Mouse (Mus musculus) T-cell, adult 2 months (primary cell): Measurements from ENCODE around the gene 3100002H09Rik.

Experiments
- DNase-seq: peaks from one replicate; pipeline ENCODE4 v3.0.0; 2022; ENCODE audit warnings: low spot score

Gene 3100002H09Rik

DNA sequence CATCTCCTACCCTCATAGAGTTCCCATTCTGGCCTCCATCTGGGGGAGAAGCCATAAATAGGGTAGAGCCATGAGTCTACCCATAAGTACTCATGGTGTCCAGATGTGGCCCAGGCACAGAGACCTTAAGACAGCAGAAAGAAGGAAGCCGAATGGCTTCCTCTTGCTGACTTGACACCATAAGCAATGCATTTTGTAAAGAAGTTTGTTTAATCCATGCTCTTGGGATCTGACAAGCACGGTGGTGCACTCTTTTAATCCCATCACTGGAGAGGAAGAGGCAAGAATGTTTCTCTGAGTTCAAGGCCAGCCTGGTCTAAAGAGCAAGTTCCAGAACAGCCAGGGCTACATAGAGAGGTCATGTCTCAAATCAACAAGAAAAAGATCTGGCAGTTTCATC is at the start of gene 3100002H09Rik:
Gene 3100002H09Rik (minus strand): TSS at position 101 of the 400 bp plus-strand sequence.
- DNase-seq: no peak

DNA sequence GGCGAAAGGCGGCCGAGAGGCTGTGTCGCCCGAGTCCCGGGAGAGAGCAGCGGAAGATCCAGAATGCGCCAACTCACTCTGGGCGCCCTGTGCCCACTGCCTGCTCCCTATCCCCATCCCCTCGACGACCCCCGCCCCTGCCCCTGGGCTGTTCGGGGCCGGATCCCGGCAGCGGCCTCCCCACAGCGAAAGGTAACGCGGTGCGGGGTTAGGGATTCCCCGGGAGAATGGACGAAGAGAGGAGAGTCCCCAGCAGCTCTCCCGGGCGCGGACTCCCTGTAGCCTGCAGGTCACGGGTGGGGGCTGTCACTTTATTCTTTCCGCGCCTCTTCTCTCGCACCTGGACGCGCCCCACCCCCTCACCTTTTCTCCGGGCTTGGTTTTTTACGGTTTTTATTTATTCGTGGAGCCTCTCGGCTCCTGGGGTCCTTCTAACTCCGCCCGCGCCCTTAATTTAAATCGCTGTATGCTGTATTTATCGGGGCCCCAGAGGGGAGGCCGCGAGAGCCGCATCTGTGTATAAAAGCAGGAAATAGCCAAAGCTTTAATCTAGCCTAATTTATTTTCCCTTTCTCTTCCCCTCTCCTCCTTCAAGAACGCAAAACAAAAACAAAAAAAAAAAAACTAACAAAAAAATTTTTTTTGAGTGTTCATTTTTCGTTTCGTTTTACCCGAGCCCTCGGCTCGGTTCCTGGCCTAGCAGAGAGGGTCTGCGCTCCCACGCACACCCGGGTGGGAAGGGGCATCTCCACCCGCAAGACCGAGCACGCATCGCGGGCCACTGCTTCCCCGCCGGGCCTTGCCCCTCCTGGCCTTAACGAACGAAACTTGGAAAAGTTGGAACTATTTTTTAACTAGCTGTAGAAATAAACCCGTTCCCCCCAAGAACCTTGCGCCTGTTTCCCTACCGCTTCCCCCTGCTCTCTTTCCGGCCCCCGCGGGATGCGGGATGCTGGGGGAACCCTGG is 48.9 kb upstream of the 3100002H09Rik start:
- no peak for DNase-seq

- no peak for DNase-seq
These were observed 47.8 kb upstream of the 3100002H09Rik start for GRCm38 (mm10) chr4:124658412-124658851.

- no peak for DNase-seq
These were observed 47.2 kb upstream of the 3100002H09Rik start for GRCm38 (mm10) chr4:124657781-124658180.

GRCm38 (mm10) chr4:124656854-124657650 is 46.4 kb upstream of the 3100002H09Rik start:
- peak; percentile 25 for DNase-seq

GRCm38 (mm10) chr4:124656518-124656853 is 45.9 kb upstream of the 3100002H09Rik start, which contains the start of gene Pou3f1:
Gene Pou3f1, plus strand, starts transcription at chr4:124656807.
- no peak for DNase-seq

DNA sequence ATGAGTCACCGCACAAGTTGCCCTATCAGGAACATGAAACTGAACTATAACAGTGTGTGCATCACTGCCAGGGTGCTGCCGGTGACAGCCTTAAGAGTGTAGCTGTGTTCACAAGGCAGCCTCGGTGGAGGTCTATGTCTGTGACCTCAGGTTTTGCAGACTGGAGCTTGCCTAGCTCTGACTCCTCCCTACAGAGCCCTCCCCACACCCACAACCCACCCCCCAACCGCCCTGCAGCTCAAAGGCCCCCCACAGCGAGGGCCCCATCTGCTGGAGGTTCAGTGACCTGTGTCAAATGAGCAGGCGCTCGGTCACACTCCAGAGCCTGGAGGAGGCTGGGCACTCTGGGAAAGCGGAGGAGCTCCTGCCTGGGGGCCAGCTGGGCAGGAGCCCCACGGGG is 42.3 kb upstream of the 3100002H09Rik start:
- no peak for DNase-seq

DNA sequence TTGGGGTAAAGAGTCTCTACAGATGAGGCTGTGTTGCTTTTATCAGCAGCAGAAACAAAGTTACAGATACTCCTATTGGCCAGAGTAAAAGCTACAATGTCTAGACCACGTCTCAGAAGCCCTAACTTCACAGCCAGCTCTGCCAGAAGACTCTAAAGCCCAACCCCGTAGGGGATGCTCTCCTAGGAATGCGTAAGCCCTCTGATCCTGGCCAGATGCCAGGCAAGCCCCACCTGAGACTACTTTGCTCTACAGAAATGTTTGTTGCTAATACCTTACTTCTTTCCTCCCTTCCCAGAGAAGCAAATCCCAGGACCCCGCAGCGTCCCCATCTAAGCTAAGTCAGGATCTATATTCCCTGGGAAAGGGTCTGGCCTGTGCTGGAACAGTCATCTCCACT is 37.3 kb upstream of the 3100002H09Rik start:
- no peak for DNase-seq

DNA sequence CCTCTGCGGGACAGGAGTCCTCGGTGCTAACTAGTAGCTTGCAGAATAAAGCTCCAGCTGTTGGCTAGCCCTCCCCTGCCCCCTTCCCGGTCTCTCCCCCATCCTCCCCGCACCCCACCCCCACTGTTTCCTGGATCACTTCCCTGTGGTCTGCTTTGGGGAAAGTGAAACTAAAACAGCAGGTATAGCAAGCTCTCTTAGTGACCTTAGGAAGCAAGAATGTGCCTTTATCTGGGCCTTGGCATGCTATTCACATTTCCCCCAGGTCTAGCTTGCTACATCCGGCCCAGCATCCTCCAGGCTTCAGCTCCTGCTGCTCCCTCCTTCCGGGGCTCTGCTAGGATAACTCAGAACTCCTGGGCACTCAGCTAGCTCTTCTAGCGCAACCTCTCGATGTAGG is 36.0 kb upstream of the 3100002H09Rik start:
- DNase-seq: no peak

- DNase-seq: no peak
These were observed 34.4 kb upstream of the 3100002H09Rik start for GRCm38 (mm10) chr4:124644974-124645433.

DNA sequence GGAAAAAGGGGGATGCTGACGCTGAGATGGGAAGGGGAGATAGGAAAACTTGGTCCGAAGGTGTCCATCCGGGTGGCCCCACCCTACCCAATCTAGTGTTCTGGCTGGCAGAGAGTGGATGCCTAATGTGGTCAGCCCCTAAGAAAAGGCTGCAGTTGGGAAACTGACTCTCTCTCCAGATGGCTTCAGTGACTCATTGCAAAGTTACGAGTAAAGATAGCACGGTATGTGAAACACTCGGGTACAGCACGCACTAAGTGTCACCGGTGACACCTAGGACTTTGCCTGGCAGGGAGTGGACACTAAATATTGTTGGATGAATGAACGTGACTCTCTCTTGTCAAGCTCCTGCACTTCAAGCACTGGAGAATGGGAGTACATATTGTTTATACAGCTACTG is 33.3 kb upstream of the 3100002H09Rik start:
- DNase-seq: no peak

GRCm38 (mm10) chr4:124639715-124640114 is 29.1 kb upstream of the 3100002H09Rik start:
- no peak for DNase-seq

- DNase-seq: no peak
These were observed 22.7 kb upstream of the 3100002H09Rik start for GRCm38 (mm10) chr4:124633281-124633680.

GRCm38 (mm10) chr4:124632856-124633255 is 22.3 kb upstream of the 3100002H09Rik start:
- DNase-seq: no peak

DNA sequence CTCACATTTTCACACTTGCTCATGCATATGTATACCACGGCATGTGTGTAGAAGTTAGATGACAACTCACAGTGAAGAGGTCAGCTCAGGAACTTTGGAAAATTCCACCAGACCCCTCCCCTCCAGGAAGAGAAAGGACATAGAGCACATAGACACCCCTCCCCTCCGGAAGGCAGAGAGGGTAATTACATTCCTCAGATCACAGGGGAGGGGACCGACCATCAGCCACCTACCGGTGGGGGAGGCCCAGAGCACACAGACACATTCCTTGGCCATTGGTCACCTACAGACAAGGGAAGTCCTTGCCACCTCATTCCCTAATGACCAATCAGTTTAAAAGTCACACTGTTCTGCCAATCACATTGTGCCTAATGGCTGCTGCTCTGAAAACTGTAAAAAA is 20.9 kb upstream of the 3100002H09Rik start:
- DNase-seq: no peak

GRCm38 (mm10) chr4:124626836-124627235 is 16.2 kb upstream of the 3100002H09Rik start:
- DNase-seq: no peak

DNA sequence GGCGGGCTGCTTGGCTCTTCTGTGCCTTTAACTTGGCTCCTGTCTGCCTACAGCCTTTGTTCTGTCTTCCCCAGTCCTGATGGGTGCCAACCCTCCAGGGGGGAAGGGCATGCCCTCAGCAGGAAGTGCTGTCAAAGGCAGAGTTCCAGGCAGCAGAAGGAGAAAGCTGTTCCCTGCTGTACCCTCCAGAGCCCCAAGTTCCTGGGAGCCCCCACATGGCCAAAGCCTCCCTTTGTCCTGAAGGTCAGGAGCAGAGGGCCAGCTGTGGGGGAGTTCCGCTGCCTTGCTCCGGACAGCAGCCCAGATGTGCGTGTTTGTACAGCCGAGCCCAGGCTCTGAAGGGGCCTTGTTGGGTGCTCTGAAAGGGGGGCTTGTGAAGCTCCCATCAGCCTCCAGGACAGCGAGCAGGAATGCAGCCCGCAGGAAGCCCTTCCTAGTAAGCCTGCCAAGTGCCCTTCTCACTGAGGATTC is 13.5 kb upstream of the 3100002H09Rik start:
- DNase-seq: no peak

- DNase-seq: no peak
These were observed 12.0 kb upstream of the 3100002H09Rik start for GRCm38 (mm10) chr4:124622566-124622965.

DNA sequence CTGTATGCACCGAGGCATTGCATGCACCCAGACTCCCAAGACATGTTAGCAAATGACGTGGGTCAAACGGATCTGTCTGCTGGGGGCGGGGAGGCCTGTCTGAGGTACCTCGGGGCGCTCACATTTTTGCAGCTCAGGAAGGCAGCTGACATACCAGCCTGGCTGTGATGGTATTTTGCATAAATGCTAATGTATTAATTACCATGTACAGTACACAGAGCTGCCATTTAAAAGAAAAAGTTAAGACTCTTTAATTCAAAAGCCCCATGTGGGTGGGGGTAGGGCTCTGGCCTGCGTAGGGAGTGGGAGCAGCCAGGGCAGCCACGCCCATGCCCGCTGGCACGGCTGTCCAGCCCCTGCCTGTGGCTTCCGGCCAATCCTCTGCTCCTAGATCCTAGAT is 10.8 kb upstream of the 3100002H09Rik start:
- no peak for DNase-seq

- no peak for DNase-seq
These were observed 8.0 kb upstream of the 3100002H09Rik start for GRCm38 (mm10) chr4:124618599-124618998.

DNA sequence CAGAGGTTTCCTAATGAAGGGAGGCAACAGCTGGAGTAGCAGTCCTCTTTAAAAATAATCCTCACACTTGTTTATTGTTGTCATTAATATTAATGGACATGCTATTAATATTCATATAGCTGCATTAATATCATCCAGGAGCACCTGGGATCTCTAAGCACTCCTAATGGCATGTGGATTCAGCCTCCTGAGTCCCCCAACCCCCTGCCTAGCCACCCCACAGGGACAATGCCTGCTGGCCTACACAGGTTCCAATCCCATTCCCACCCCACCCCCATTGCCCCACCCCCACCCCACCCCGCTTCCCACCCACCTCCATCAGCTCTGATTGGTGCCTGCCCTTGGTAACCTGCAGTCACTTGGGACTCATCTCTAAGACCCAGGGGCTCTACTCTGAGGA is 6.0 kb upstream of the 3100002H09Rik start:
- DNase-seq: no peak

DNA sequence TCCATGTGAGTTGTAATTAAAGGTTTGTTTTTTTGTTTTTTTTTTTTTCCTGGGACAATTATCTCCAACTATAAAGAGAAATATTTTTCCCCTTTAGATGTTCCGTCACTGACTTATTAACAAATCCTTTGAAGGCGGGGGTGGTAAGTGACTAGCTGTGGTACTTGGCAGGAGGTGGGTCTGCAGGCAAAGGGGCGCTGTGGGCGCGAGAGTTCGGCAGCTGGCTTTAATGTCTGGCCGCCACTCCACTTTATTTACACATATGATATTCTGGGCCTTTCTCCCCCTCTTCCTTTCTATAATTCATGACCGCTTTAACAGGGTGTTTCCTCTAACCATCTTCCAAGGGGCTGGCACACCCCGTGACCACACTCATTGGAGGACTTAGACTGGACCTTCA is 5.4 kb upstream of the 3100002H09Rik start:
- DNase-seq: no peak
